Mouse (Mus musculus) v-Abl transformed pro-B cells (cell line): ENCODE results near the gene Prrx2.

ENCODE experiments used
- in situ Hi-C, 2 experiments: fragments of 400-800 bp; cut with MboI; formaldehyde crosslinking; loops; one replicate each; pipeline ENCODE4 v1.15.1; 2025; ENCODE audit not compliant: unreplicated experiment in 2 of 2

The Prrx2 gene

DNA sequence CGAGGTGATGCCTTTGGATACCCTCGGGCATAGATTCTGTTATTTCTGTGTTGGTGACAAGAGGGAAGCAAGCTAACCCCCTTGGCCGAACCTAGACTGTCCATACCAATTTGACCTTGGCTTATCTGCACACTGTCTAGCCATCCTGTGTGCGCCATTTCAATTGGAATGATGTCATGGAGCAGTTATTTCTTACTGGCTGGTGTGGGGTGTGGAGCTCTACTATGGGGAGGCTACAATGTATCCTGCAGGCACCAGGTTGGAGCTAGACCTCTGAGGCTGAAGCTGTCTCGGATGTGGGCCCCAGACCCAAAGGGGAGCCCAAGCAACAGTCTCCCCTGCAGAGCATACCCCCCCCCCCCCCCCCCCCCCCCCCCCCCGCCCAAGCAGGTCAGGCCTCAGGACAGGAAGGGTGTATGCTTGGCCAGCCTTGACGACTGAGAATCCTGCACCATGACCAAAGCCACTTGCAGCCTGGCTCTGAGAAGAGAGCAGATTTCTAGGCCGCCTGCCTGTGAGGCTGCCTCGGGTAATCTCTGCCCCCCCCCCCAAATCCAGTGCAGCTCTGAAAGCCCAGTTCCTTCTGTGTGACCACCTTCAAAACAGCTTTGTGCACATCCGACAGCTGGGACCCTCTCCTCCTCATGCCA lies at the start of gene Prrx2:
TSS of gene Prrx2 (plus strand) at position 600 of the 650 bp plus-strand sequence.
- in situ Hi-C loops = no loop called here

- in situ Hi-C loops = no loop called here
Measured at GRCm38 (mm10) chr2:30787466-30787865, 47.3 kb upstream of the Prrx2 start.

GRCm38 (mm10) chr2:30792061-30792460 lies 42.7 kb upstream of the Prrx2 start:
- in situ Hi-C loops = loop anchor here (5.0 to 10.0 kb wide), 3 partner anchors 327 to 747 kb away; partner anchors contain the start of gene Wdr34 (in 1 of the 2)

DNA sequence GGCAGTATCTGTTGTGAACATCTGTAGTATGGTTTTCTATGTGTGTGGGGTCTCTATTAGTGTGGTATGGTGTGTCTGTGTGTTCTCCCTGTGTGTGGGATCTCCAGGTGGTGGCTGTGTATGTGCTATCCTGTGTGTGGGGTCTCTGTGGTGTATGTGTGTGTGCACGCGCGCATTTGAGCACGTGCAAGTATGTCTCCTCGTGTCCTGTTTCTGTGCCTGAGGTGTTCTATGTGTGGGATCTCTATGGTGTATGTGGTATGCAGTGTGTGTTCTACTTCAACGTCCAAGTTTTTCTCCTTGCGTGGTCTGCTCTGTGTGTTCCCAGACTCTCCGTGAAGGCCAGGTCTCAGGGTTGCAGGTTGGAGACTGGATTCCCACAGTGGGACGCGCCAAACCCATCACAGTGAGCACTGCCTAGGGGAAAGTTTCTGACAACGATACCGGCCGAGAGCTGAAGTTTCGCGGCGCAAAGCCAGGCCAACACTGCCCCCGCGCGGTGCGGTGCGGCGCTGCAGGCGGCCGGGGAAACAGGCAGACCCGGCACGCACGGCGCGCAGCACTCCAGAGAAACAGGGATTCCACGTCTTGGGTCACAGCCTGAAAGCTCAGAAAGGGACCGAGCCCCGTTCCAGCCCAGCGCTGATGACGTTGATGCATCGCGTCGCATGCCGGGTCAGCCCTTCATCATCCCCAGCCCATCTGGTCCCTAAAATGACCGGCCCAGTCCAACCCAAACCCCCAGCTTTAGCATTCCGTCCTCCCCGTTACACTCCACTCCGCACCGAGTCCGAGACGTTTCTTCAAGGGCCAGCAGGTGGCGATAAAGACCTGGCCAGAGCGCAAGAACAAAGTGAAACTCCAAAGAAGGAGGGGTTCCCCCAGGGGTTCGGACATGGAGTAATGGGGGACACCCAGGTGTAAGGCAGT lies 40.3 kb upstream of the Prrx2 start:
- in situ Hi-C loops = loop anchor here (5.0 to 10.0 kb wide), 5 partner anchors 133 to 750 kb away; partner anchors contain the start of genes Ptges (in 1 of the 2) and Wdr34 (in 1 of the 2)

GRCm38 (mm10) chr2:30795271-30795888 lies 39.4 kb upstream of the Prrx2 start:
- in situ Hi-C loops = loop anchor here (5.0 to 10.0 kb wide), 4 partner anchors 132 to 751 kb away; partner anchors contain the start of genes Ptges (in 1 of the 2) and Wdr34 (in 1 of the 2)

DNA sequence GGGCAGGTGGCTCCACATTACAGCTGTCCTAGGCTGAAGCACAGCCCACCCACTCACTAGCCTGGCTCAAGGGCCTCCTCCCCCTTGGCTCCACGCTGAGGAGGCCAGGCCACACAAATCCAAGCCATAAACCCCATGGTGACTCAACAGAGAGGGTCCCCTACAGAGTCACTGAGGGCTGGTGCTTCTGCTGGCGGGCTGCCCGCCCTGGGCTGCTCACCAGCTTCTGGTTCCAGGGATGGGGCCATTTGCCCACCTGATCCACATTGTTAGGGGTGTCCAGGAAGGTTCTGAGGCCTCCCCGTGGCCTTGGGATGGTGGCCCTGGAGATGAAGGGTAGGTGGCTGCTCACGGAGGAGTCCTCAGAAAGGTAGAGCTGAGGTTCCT lies 38.9 kb upstream of the Prrx2 start:
- in situ Hi-C loops = loop anchor here (5.0 to 10.0 kb wide), 4 partner anchors 131 to 751 kb away; partner anchors contain the start of genes Ptges (in 1 of the 2) and Wdr34 (in 1 of the 2)

GRCm38 (mm10) chr2:30796382-30796781 lies 38.4 kb upstream of the Prrx2 start:
- in situ Hi-C loops = loop anchor here (5.0 to 10.0 kb wide), 4 partner anchors 131 to 752 kb away; partner anchors contain the start of genes Ptges (in 1 of the 2) and Wdr34 (in 1 of the 2)

- in situ Hi-C loops = loop anchor here (5.0 to 10.0 kb wide), 4 partner anchors 128 to 755 kb away; partner anchors contain the start of genes Ptges (in 1 of the 2) and Wdr34 (in 1 of the 2)
Measured at GRCm38 (mm10) chr2:30799456-30799855, 35.3 kb upstream of the Prrx2 start.

DNA sequence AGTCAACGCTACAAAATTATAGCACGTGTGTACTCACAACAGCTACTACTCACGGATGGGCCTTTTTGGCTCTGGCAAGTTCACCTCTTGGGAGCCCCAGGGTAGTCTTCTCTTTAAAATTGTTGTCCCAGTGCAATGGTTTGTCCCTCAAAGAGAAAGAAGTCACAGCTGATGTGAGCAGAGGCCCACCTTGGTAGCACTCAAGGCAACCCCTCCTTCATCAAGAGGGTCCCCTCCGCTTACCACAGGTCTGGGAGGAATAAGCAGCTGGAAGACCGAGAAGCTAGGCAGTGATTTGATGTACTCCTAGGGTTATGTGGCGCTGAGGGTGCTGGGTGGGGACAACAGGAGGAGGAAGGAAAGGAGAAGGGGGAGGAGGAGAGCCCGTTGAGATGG lies 34.1 kb upstream of the Prrx2 start:
- in situ Hi-C loops = loop anchor here (25.0 kb wide), 2 partner anchors 362 to 1962 kb away; partner anchors contain the start of genes Gpr107 (in 1 of the 2) and Tor2a (in 1 of the 2)

DNA sequence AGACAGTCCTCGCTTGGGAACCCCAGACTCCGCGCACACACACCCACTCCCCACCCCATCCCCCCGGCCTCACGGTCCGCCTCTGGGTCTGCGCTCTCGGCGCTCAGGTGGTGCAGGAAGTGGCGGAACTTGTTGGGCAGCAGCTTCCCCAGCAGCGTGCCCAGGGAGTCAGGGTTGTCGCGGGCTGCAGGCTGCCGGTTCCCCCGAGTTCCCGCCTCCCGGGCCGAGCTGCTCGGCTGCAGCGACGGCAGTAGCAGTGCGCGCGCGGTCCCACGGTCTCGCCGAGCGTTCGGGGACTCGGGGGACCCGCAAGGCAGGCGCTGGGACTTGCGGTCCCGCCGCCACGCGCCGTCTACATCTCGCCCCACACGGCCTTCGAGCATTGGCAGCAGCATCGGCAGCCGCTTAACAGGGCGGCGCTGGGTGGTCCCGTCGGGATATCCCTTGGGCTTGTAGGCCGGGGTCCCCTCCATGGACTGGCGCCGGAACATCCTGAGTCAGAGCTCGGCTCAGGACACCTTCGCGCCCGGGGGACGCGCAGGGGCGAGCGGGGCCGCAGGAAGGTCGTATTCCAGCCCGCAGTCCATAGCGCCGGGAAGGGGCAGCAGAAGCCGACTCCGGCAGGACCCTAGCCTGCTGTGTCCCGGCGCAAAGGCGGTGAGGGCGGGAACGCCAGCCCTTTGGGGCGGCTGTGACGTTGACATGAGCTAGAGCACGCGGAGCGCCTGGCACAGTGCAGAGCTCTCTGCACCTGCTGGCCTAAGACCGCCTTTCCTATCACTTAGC lies 33.5 kb upstream of the Prrx2 start:
- in situ Hi-C loops = loop anchor here (25.0 kb wide), 2 partner anchors 361 to 1961 kb away; partner anchors contain the start of genes Gpr107 (in 1 of the 2) and Tor2a (in 1 of the 2)

GRCm38 (mm10) chr2:30803604-30804003 lies 31.2 kb upstream of the Prrx2 start, which contains the start of gene 1700001O22Rik:
1700001O22Rik (minus strand) TSS chr2:30803661.
- in situ Hi-C loops = loop anchor here (25.0 kb wide), 2 partner anchors 359 to 1959 kb away; partner anchors contain the start of genes Gpr107 (in 1 of the 2) and Tor2a (in 1 of the 2)

- in situ Hi-C loops = loop anchor here (25.0 kb wide), 2 partner anchors 356 to 1956 kb away; partner anchors contain the start of genes Gpr107 (in 1 of the 2) and Tor2a (in 1 of the 2)
Measured at GRCm38 (mm10) chr2:30805983-30806382, 28.8 kb upstream of the Prrx2 start.

DNA sequence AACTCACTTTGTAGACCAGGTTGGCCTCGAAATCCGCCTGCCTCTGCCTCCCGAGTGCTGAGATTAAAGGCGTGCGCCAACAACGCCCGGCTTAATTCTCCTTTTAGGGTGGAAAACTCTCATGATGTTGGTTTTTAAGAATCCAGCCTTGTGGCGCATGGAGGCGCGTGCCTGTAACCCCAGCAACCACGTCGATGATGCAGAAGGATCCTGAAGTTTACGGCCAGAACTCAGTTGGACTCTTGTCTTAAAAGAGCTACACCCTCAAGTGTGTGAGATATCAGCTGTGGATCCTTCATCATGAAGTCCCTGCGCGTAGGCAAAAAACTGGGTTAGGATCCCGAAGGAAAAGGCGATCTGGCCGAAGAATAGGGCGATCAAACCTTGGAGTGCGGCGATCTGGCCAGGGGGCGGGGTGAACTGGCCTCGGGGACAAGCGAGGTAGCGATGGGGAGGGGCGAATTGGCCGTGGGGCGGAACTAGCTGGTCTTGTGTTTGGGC lies 27.6 kb upstream of the Prrx2 start:
- in situ Hi-C loops = loop anchor here (25.0 kb wide), 2 partner anchors 355 to 1955 kb away; partner anchors contain the start of genes Gpr107 (in 1 of the 2) and Tor2a (in 1 of the 2)

- in situ Hi-C loops = loop anchor here (25.0 kb wide), 2 partner anchors 355 to 1955 kb away; partner anchors contain the start of genes Gpr107 (in 1 of the 2) and Tor2a (in 1 of the 2)
Measured at GRCm38 (mm10) chr2:30807648-30808295, 27.0 kb upstream of the Prrx2 start, which contains the start of gene Ntmt1. Ntmt1 (plus strand) TSS chr2:30807826.

GRCm38 (mm10) chr2:30808296-30808655 lies 26.5 kb upstream of the Prrx2 start:
- in situ Hi-C loops = loop anchor here (25.0 kb wide), 2 partner anchors 354 to 1954 kb away; partner anchors contain the start of genes Gpr107 (in 1 of the 2) and Tor2a (in 1 of the 2)

DNA sequence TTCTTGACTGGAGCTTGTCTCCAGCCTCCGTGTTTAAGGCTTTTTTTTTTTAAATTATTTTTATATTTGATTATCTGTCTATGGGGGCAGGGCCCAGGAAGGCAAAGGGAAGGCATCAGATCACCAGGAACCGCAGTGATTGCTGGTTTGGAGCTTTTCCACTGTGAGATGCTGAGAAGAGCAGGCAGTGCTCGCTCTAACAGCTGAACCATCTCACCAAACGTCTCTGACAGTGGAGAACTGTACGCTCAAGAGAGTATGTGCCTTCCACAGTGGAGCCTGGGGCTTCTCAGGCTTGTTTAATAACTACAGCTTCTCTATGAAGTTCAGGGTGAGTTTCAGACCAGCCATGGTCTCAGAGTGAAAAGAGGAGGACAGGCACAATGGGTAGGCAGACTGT lies 25.3 kb upstream of the Prrx2 start:
- in situ Hi-C loops = loop anchor here (25.0 kb wide), 2 partner anchors 353 to 1953 kb away; partner anchors contain the start of genes Gpr107 (in 1 of the 2) and Tor2a (in 1 of the 2)

GRCm38 (mm10) chr2:30810573-30810972 lies 24.2 kb upstream of the Prrx2 start:
- in situ Hi-C loops = loop anchor here (25.0 kb wide), 2 partner anchors 352 to 1952 kb away; partner anchors contain the start of genes Gpr107 (in 1 of the 2) and Tor2a (in 1 of the 2)

- in situ Hi-C loops = loop anchor here (25.0 kb wide), 2 partner anchors 346 to 1946 kb away; partner anchors contain the start of genes Gpr107 (in 1 of the 2) and Tor2a (in 1 of the 2)
Measured at GRCm38 (mm10) chr2:30816383-30816782, 18.4 kb upstream of the Prrx2 start.
